Mouse (Mus musculus) kidney, adult 2 months (tissue): Measurements from ENCODE around the gene Herc3. TPM values are rescaled to one million over a fixed set of nuclear protein-coding genes. Genes with fewer than 3 reads are reported as not detected.

Source experiments
- DNase-seq: peaks from one replicate; pipeline ENCODE4 v3.0.0; 2021
- H3K27ac ChIP-seq: fragments of 200-500 bp; 2 replicates; pipeline ENCODE4 v1.5.1; 2012; ENCODE audit warnings: low read depth, low read length, control low read depth, inconsistent platforms; ENCODE audit not compliant: insufficient read depth
- H3K27me3 ChIP-seq: fragments of 200-500 bp; replicated peaks from 2 replicates; pipeline ENCODE4 v1.6.1; 2012; ENCODE audit warnings: mild to moderate bottlenecking, moderate library complexity, low read length, inconsistent platforms; ENCODE audit not compliant: control insufficient read depth, insufficient read depth
- H3K36me3 ChIP-seq: fragments of 200-500 bp; 2 replicates; pipeline ENCODE4 v1.6.1; 2012; ENCODE audit warnings: mild to moderate bottlenecking, moderate library complexity, low read length, inconsistent platforms; ENCODE audit not compliant: control insufficient read depth, insufficient read depth
- H3K4me1 ChIP-seq: fragments of 200-500 bp; 2 replicates; pipeline ENCODE4 v1.6.1; 2011; ENCODE audit warnings: low read length; ENCODE audit not compliant: control insufficient read depth, insufficient read depth
- H3K4me3 ChIP-seq: fragments of 200-500 bp; 2 replicates; pipeline ENCODE4 v1.5.1; 2011; ENCODE audit warnings: mild to moderate bottlenecking, low read depth, low read length, control low read depth; ENCODE audit not compliant: insufficient read depth
- CTCF ChIP-seq: fragments of 200-500 bp; conservative IDR thresholded peaks from 2 replicates; pipeline ENCODE4 v1.5.1; 2011; ENCODE audit warnings: low read depth, mild to moderate bottlenecking, control low read depth, low read length, moderate library complexity, mixed read lengths; ENCODE audit not compliant: insufficient read depth, insufficient read length
- POLR2A ChIP-seq: fragments of 200-500 bp; IDR thresholded peaks from one replicate; pipeline ENCODE4 v1.6.1; 2011; ENCODE audit warnings: low read depth, low read length, control low read depth
- WGBS: fragments of 180-500 bp; shearing (Covaris S2); methylation state at CpG from one replicate; pipeline ENCODE4 v1.1.7; 2018; 5-methylcytosine and 5-hydroxymethylcytosine counted together
- polyA plus RNA-seq: library from polyadenylated mRNA; depleted of rRNA; stranded (reverse); fragments of >200 nt; gene quantifications from 2 replicates; pipeline ENCODE4 v1.2.3, GENCODE M21; 2012

The Herc3 gene
- polyA plus RNA-seq, 1 experiment = 28.9 TPM

- Histone ChIP-seq H3K4me1 (peaks cover 20% of the 10 kb centered on the region), H3K36me3 (peaks cover 4% of the 10 kb centered on the region), H3K27ac (no peak overlapping the region), H3K27me3 (no peaks in the 10 kb centered on the region), H3K4me3 (no peak overlapping the region)
- no peak for TF ChIP-seq POLR2A
- TF ChIP-seq CTCF = no peak
- WGBS = 79% methylated on average over 9 of the region's 9 CpGs
- peak; percentile 62 for DNase-seq
Observed at GRCm38 (mm10) chr6:58929911-58930431, 98.7 kb downstream of the Herc3 start.

GRCm38 (mm10) chr6:58931149-58931548 is 99.9 kb downstream of the Herc3 start:
- DNase-seq = peak; percentile 36
- no peak for TF ChIP-seq POLR2A
- TF ChIP-seq CTCF = no peak
- 71% methylated on average over 4 of the region's 4 CpGs for WGBS

GRCm38 (mm10) chr6:58932515-58933188 is 101.4 kb downstream of the Herc3 start:
- peaks cover 16% of the 10 kb centered on the region for H3K4me1 ChIP-seq
- H3K4me3 ChIP-seq = no peak overlapping the region
- 83% methylated on average over 12 of the region's 12 CpGs for WGBS
- DNase-seq = no peak
- H3K27ac ChIP-seq = no peak overlapping the region
- peaks cover 5% of the 10 kb centered on the region for H3K36me3 ChIP-seq
- TF ChIP-seq POLR2A (no peak), CTCF (no peak)
- no peaks in the 10 kb centered on the region for H3K27me3 ChIP-seq

More at GRCm38 (mm10) chr6:58931149-58931548, 99.9 kb downstream of the Herc3 start:
- H3K27me3 ChIP-seq = no peaks in the 10 kb centered on the region
- H3K4me1 ChIP-seq = peaks cover 20% of the 10 kb centered on the region
- H3K4me3 ChIP-seq = no peak overlapping the region
- peak overlapping the region; percentile 46; the same call in 1 of the 2 replicates for H3K27ac ChIP-seq
- peaks cover 4% of the 10 kb centered on the region for H3K36me3 ChIP-seq

GRCm38 (mm10) chr6:58933189-58933913 is 102.1 kb downstream of the Herc3 start:
- WGBS = 67% methylated on average over 6 of the region's 6 CpGs
- no peak for DNase-seq
- Histone ChIP-seq H3K36me3 (peaks cover 5% of the 10 kb centered on the region), H3K4me1 (peaks cover 10% of the 10 kb centered on the region; the same call in 1 of the 2 replicates), H3K27ac (no peak overlapping the region), H3K4me3 (no peak overlapping the region), H3K27me3 (no peaks in the 10 kb centered on the region)
- no peak for TF ChIP-seq POLR2A
- no peak for TF ChIP-seq CTCF

GRCm38 (mm10) chr6:58934144-58934543 is 102.9 kb downstream of the Herc3 start:
- Histone ChIP-seq H3K4me1 (peaks cover 12% of the 10 kb centered on the region; the same call in 1 of the 2 replicates), H3K36me3 (peaks cover 5% of the 10 kb centered on the region), H3K4me3 (no peak overlapping the region), H3K27me3 (no peaks in the 10 kb centered on the region), H3K27ac (no peak overlapping the region)
- TF ChIP-seq POLR2A (no peak), CTCF (no peak)
- DNase-seq = no peak
- WGBS = 77% methylated on average over 4 of the region's 4 CpGs

DNA sequence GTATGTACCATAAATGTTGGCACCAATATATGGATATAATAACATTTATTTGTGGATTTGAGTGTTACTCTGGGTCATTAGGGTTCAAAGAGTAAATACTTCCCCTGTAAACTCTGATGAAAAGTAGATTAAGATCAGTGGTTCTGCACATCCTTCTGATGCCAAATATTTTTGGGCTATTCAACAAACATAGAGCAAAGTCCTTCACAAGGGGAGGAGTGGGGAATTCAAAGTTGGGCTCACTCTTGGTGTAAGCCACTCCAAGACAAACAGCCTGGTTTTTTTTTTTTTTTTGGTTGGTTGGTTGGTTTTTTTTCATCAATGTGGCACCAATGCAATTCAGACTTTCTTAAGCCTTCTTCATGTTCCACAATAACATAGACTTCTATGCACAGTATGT is 106.5 kb downstream of the Herc3 start:
- H3K27me3 ChIP-seq = no peaks in the 10 kb centered on the region
- TF ChIP-seq CTCF = no peak
- TF ChIP-seq POLR2A = no peak
- H3K27ac ChIP-seq = no peak overlapping the region
- H3K4me3 ChIP-seq = no peak overlapping the region
- peaks cover 3% of the 10 kb centered on the region; the same call in 1 of the 2 replicates for H3K4me1 ChIP-seq
- H3K36me3 ChIP-seq = peaks cover 15% of the 10 kb centered on the region
- peak; percentile 54 for DNase-seq

DNA sequence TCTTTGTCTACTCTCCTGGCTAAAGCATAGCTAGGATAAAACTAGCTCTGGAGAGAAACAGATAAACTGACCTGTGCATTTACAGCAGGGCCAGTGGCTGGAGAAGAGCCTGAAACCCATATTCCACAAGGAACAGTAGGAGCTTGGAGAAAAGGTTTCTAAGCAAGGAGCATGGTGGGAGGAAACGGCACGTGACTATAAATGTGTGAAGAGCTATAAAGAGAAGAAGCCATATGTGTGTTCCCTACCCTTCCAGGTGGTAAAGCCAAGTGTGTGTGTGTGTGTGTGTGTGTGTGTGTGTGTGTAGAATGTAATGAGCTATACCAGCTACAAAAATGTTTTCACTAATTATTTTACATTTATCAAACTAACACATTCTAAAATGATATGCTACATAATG is 111.0 kb downstream of the Herc3 start:
- Histone ChIP-seq H3K4me3 (no peak overlapping the region), H3K4me1 (peaks cover 5% of the 10 kb centered on the region; the same call in 1 of the 2 replicates), H3K27ac (no peak overlapping the region), H3K27me3 (no peaks in the 10 kb centered on the region), H3K36me3 (peaks cover 17% of the 10 kb centered on the region)
- no peak for DNase-seq
- 91% methylated on average over 2 of the region's 2 CpGs for WGBS
- TF ChIP-seq CTCF (no peak), POLR2A (no peak)
